ENCODE assay signal across 7 mouse cellular contexts in the genomic region with DNA sequence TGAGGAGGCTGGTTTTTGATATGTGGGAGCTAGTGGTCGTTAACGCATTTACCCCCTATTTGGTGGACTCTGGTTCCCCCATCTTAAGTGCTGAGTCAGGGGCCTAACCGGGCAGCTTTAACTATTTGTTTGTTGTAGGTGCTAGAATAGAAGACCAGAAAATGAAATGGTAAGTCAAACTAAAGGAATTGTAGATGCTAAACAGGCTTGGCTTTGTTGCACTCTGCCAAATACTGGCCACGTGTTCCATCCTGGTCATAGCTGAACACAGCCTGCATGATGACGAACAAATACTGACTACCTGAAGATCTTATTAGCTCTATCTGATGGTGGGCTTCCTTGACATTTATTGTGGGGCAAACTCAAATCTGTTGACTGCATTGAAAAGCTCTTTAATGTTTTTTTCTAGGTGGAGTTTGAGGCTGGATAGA. TPM values are rescaled to one million over a fixed set of nuclear protein-coding genes. Genes with fewer than 3 reads are reported as not detected.
A peak's percentile ranks its signal among the peaks of the same experiment; 100 is the strongest.
DNase-seq lines count a peak whose midpoint lies in the region; ATAC-seq and TF ChIP-seq lines count a peak whose summit lies in the region.

No protein-coding gene starts in this region.

- H3K9ac ChIP-seq in lung, embryonic 15.5 days = peak overlapping the region; percentile 90
- peak overlapping the region; percentile 90 for H3K9ac ChIP-seq in forebrain, embryonic 15.5 days (replicated peaks)
- H3K9ac ChIP-seq in liver, adult 2 months (ENCODE audit: low read depth, low read length) = peak overlapping the region; percentile 85
- peak overlapping the region; percentile 88 for H3K9ac ChIP-seq in stomach, postnatal 0 days (ENCODE audit: low read length)

- DNase-seq in lung, adult 18-20 months = no peak
- DNase-seq in brain, adult 2 months (ENCODE audit: low read depth, low spot score) = peak; percentile 39
- DNase-seq in liver, adult 2 months (ENCODE audit: extremely low read depth, low read depth, low spot score) = peak; percentile 39
- peak; percentile 24 for DNase-seq in stomach, postnatal 0 days (ENCODE audit: low spot score)
- DNase-seq in gastrocnemius, postnatal 10 days = no peak

- no peak for TF ChIP-seq POLR2A in liver, adult 2 months (IDR thresholded peaks at IDR 0.05; ENCODE audit: extremely low read depth, insufficient read depth, low read length)

- TF ChIP-seq EP300 in stomach, postnatal 0 days (optimal IDR thresholded peaks at IDR 0.05) = no peak

- peaks cover 17% of the 10 kb centered on the region; the same call in 1 of the 2 replicates for H3K4me1 ChIP-seq in lung, embryonic 15.5 days
- peaks cover 29% of the 10 kb centered on the region for H3K4me1 ChIP-seq in forebrain, embryonic 15.5 days
- peaks cover 17% of the 10 kb centered on the region; the same call in 1 of the 2 replicates for H3K4me1 ChIP-seq in liver, adult 2 months (ENCODE audit: control insufficient read depth, insufficient read depth, low read length)
- no peaks in the 10 kb centered on the region; the same call in 1 of the 2 replicates for H3K4me1 ChIP-seq in stomach, postnatal 0 days (replicated peaks; ENCODE audit: control insufficient read depth, insufficient read depth)

- H3K4me2 ChIP-seq in lung, embryonic 15.5 days = peak overlapping the region; percentile 67
- H3K4me2 ChIP-seq in forebrain, embryonic 15.5 days (replicated peaks) = peak overlapping the region; percentile 79
- H3K4me2 ChIP-seq in stomach, postnatal 0 days (replicated peaks; ENCODE audit: low read depth) = peak overlapping the region; percentile 70

- H3K27me3 ChIP-seq in lung, embryonic 15.5 days = no peaks in the 10 kb centered on the region
- no peaks in the 10 kb centered on the region for H3K27me3 ChIP-seq in forebrain, embryonic 15.5 days
- H3K27me3 ChIP-seq in liver, adult 2 months (ENCODE audit: control insufficient read depth, insufficient read depth, low read length) = no peaks in the 10 kb centered on the region
- no peaks in the 10 kb centered on the region for H3K27me3 ChIP-seq in stomach, postnatal 0 days (ENCODE audit: control insufficient read depth, insufficient read depth, low read length)

- under 1% methylated on average over 5 of the region's 5 CpGs for WGBS in lung, embryonic 15.5 days
- WGBS in forebrain, embryonic 15.5 days = 0% methylated on average over 5 of the region's 5 CpGs
- 2% methylated on average over 5 of the region's 5 CpGs for WGBS in liver, adult 2 months
- 1% methylated on average over 5 of the region's 5 CpGs for WGBS in stomach, postnatal 0 days

- H3K36me3 ChIP-seq in lung, embryonic 15.5 days = peaks cover 31% of the 10 kb centered on the region
- peaks cover 45% of the 10 kb centered on the region for H3K36me3 ChIP-seq in forebrain, embryonic 15.5 days
- H3K36me3 ChIP-seq in liver, adult 2 months (ENCODE audit: control insufficient read depth, insufficient read depth, low read length) = peaks cover 33% of the 10 kb centered on the region
- peaks cover 15% of the 10 kb centered on the region for H3K36me3 ChIP-seq in stomach, postnatal 0 days (ENCODE audit: control insufficient read depth, insufficient read depth, low read length)

- H3K9me3 ChIP-seq in lung, embryonic 15.5 days = no peaks in the 10 kb centered on the region
- H3K9me3 ChIP-seq in forebrain, embryonic 15.5 days = no peaks in the 10 kb centered on the region
- no peaks in the 10 kb centered on the region for H3K9me3 ChIP-seq in stomach, postnatal 0 days (ENCODE audit: control insufficient read depth, low read length)

- H3K4me3 ChIP-seq in lung, embryonic 15.5 days = peak overlapping the region; percentile 64
- H3K4me3 ChIP-seq in forebrain, embryonic 15.5 days = peak overlapping the region; percentile 76
- peak overlapping the region; percentile 70 for H3K4me3 ChIP-seq in liver, adult 2 months (ENCODE audit: insufficient read depth, low read depth, low read length)
- H3K4me3 ChIP-seq in stomach, postnatal 0 days (ENCODE audit: low read depth, low read length) = peak overlapping the region; percentile 84

- peak overlapping the region; percentile 82 for H3K27ac ChIP-seq in lung, embryonic 15.5 days
- peak overlapping the region; percentile 92 for H3K27ac ChIP-seq in forebrain, embryonic 15.5 days (replicated peaks)
- peak overlapping the region; percentile 83; the same call in 1 of the 2 replicates for H3K27ac ChIP-seq in liver, adult 2 months (replicated peaks; ENCODE audit: insufficient read depth, low read depth, low read length)
- peak overlapping the region; percentile 96 for H3K27ac ChIP-seq in stomach, postnatal 0 days (replicated peaks)

- TF ChIP-seq CTCF in liver, adult 2 months (IDR thresholded peaks at IDR 0.05; ENCODE audit: low read depth, low read length) = no peak
- TF ChIP-seq CTCF in stomach, postnatal 0 days (IDR thresholded peaks at IDR 0.05; ENCODE audit: low read depth) = no peak

- H3K79me2 ChIP-seq in liver, adult 2 months (ENCODE audit: control insufficient read depth, insufficient read depth, low read length) = no peaks in the 10 kb centered on the region

- no peak for ATAC-seq in lung, embryonic 15.5 days (ENCODE audit: borderline replicate concordance, extremely low read depth, low FRiP score, low TSS enrichment)
- ATAC-seq in forebrain, embryonic 15.5 days (replicated peaks) = no peak
- no peak for ATAC-seq in stomach, postnatal 0 days (ENCODE audit: low FRiP score, low TSS enrichment)

RNA-seq across cellular contexts. Expression of a gene that starts 1.8 kb away (rescaled TPM):
- 8.1 and 9.0 TPM in 2 replicates for polyA plus RNA-seq in lung, embryonic 15.5 days (2015; fragmentation: Nextera tagmentation; extraction: Ambion mirVana)
- polyA plus RNA-seq in forebrain, embryonic 15.5 days (2015; fragmentation: Nextera tagmentation; extraction: Ambion mirVana) = 15.1 and 16.4 TPM in 2 replicates
- total RNA-seq in liver, adult 2 months (2014; rRNA removed) = 4.3 and 4.4 TPM in 2 replicates
- 0.33 and 0.97 TPM in 2 replicates for polyA plus RNA-seq in liver, adult 2 months (2012; rRNA removed)
- 2.2 and 2.8 TPM in 2 replicates for polyA plus RNA-seq in stomach, postnatal 0 days (2015; fragmentation: Nextera tagmentation; extraction: Ambion mirVana)
- 10 to 100 TPM in 1 of 2 experiments, 1 to 10 TPM in 1; 7.0 to 12.0 TPM for total RNA-seq in gastrocnemius, postnatal 10 days (2021)

RNA-seq across cellular contexts. Expression of a gene that starts 34.0 kb away (rescaled TPM):
- polyA plus RNA-seq in lung, embryonic 15.5 days (2015; fragmentation: Nextera tagmentation; extraction: Ambion mirVana) = 34.3 and 35.1 TPM in 2 replicates
- 33.6 and 34.6 TPM in 2 replicates for polyA plus RNA-seq in forebrain, embryonic 15.5 days (2015; fragmentation: Nextera tagmentation; extraction: Ambion mirVana)
- total RNA-seq in liver, adult 2 months (2014; rRNA removed) = 18.1 and 20.2 TPM in 2 replicates
- 11.4 and 13.9 TPM in 2 replicates for polyA plus RNA-seq in liver, adult 2 months (2012; rRNA removed)
- 15.9 and 16.2 TPM in 2 replicates for polyA plus RNA-seq in stomach, postnatal 0 days (2015; fragmentation: Nextera tagmentation; extraction: Ambion mirVana)
- total RNA-seq in gastrocnemius, postnatal 10 days (2021) = 10 to 100 TPM; 11.3 to 11.8 TPM

RNA-seq across cellular contexts. Expression of a gene that starts 34.1 kb away (rescaled TPM):
- polyA plus RNA-seq in lung, embryonic 15.5 days (2015; fragmentation: Nextera tagmentation; extraction: Ambion mirVana) = 35.4 and 35.9 TPM in 2 replicates
- polyA plus RNA-seq in forebrain, embryonic 15.5 days (2015; fragmentation: Nextera tagmentation; extraction: Ambion mirVana) = 20.4 and 22.1 TPM in 2 replicates
- total RNA-seq in liver, adult 2 months (2014; rRNA removed) = 7.0 and 9.5 TPM in 2 replicates
- polyA plus RNA-seq in liver, adult 2 months (2012; rRNA removed) = 1.4 and 1.5 TPM in 2 replicates
- 9.6 and 10.2 TPM in 2 replicates for polyA plus RNA-seq in stomach, postnatal 0 days (2015; fragmentation: Nextera tagmentation; extraction: Ambion mirVana)
- 1 to 10 TPM; 3.4 TPM for total RNA-seq in gastrocnemius, postnatal 10 days (2021)

RNA-seq across cellular contexts. Expression of a gene that starts 58.0 kb away (rescaled TPM):
- polyA plus RNA-seq in lung, embryonic 15.5 days (2015; fragmentation: Nextera tagmentation; extraction: Ambion mirVana) = 2.3 and 3.7 TPM in 2 replicates
- polyA plus RNA-seq in forebrain, embryonic 15.5 days (2015; fragmentation: Nextera tagmentation; extraction: Ambion mirVana) = 3.8 and 4.4 TPM in 2 replicates
- 3,274 and 4,209 TPM in 2 replicates for total RNA-seq in liver, adult 2 months (2014; rRNA removed)
- polyA plus RNA-seq in liver, adult 2 months (2012; rRNA removed) = 4,695 and 5,808 TPM in 2 replicates
- 2.1 and 4.7 TPM in 2 replicates for polyA plus RNA-seq in stomach, postnatal 0 days (2015; fragmentation: Nextera tagmentation; extraction: Ambion mirVana)
- 1 to 10 TPM in 1 of 2 experiments, under 1 TPM in 1; 0.56 to 1.8 TPM for total RNA-seq in gastrocnemius, postnatal 10 days (2021)

Comparison
In these comparisons a context has a peak if more than half of its experiments do, and no peak if none do; other contexts are left out.
1. DNase-seq: peak in brain, adult 2 months (single experiment), liver, adult 2 months (single experiment) and stomach, postnatal 0 days (single experiment); none in lung, adult 18-20 months (0 of 2) and gastrocnemius, postnatal 10 days (single experiment).
2. Peak in every context shown above with its lines, with median percentiles within 50 percentile points of each other: H3K27ac ChIP-seq, H3K4me2 ChIP-seq, H3K4me3 ChIP-seq and H3K9ac ChIP-seq.